Mouse (Mus musculus) lung, adult 2 months (tissue): ENCODE results near the gene Foxp2.

Source experiments
- CTCF ChIP-seq: fragments of 200-500 bp; IDR thresholded peaks from 2 replicates; pipeline ENCODE4 v1.5.1; 2011; ENCODE audit warnings: mild to moderate bottlenecking, low read length, control low read depth; ENCODE audit not compliant: insufficient read depth
- POLR2A ChIP-seq: fragments of 200-500 bp; IDR thresholded peaks from 2 replicates; pipeline ENCODE4 v1.6.1; 2011; ENCODE audit warnings: low read depth, mild to moderate bottlenecking, control low read depth, low read length, borderline replicate concordance; ENCODE audit errors: extremely low read depth

GRCm38 (mm10) chr6:15268136-15268535 is 367.0 kb downstream of the Foxp2 start:
- TF ChIP-seq CTCF (no peak), POLR2A (no peak)
